Mouse (Mus musculus): Measurements from ENCODE around the gene Nrxn1.

DNA sequence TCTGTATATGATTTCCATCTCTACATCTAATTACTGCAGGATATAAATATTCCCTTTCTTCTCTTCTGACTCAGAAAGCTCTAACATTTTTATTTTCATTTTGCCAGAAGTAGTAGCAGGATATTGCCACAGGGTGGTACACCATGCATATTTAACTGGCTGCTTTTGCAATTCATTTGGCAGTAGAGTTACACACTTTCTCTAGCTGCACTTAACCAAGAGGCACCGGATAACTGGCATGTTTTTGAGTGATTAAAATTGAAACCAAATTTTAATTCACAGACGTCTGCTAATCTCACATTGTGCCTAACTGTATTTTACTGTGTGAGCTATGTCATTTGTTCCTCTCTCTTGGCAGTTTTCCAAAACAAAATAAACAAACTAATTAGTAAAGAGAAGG lies 464.4 kb downstream of the Nrxn1 start:
- TF ChIP-seq CTCF (IDR thresholded peaks at IDR 0.05; ENCODE audit: low read depth, low read length) (no peak), POLR2A (IDR thresholded peaks at IDR 0.05; ENCODE audit: extremely low read depth, insufficient read depth, low read length) (no peak)
